Mouse (Mus musculus) olfactory bulb, adult 2 months (tissue): ENCODE results near the gene Sars.
A peak's percentile ranks its signal among the peaks of the same experiment; 100 is the strongest.

Source experiments
- CTCF ChIP-seq: fragments of 200-500 bp; IDR thresholded peaks from 2 replicates; pipeline ENCODE4 v1.5.1; 2012; ENCODE audit warnings: low read depth, mild to moderate bottlenecking, low read length, moderate library complexity; ENCODE audit not compliant: insufficient read depth
- POLR2A ChIP-seq: fragments of 200-500 bp; IDR thresholded peaks from 2 replicates; pipeline ENCODE4 v1.6.1; 2012; ENCODE audit warnings: mild to moderate bottlenecking, low read depth, low read length, moderate library complexity; ENCODE audit not compliant: insufficient read depth

DNA sequence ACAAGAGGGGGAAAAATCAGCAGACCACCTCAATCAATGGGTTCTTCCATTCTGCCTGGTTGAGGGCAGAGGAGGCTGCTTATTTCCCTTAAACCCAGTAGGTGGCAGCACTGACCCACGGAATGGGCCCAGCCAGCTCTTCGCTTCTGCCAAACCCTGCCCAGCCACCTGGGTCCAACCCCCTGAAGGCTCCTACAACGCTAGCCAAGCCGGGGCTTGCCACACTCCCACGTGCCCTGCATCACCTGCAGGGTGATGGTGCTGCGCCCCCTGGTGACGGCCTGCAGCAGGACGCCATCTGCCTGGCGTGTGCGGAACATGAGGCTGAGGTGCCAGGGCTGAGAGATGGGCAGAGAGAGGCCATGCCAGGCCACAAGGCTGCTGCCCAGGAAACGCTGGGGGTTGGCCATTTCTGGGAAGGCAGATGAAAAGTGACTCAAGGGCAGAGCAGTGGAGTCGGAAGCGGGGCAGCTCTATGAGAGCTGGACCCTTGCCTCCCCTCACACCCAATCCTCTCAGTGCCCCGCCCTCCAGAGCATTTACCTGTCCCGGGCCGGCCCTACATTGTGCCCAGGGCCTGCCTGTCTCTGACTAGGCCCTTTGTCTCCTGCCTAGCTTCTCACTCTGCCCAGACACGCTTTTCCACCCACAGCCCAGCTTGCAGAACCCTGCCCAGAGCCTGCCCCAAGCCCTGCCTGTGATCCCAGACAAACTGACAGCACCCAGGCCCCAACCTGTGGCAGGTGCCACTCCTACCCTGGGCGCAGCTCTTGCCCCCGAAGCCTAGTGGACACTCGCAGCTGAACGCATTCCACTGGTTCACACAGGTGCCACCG lies 43.1 kb downstream of the Sars start:
- no peak for TF ChIP-seq POLR2A
- peak; percentile 91 for TF ChIP-seq CTCF
